In genomic region chr5:64174429-64174935, GRCm38 (mm10) we compare ENCODE assay signal across 25 mouse cellular contexts. TPM values are rescaled to one million over a fixed set of nuclear protein-coding genes. Genes with fewer than 3 reads are reported as not detected.
DNase-seq lines count a peak whose midpoint lies in the region; ATAC-seq and TF ChIP-seq lines count a peak whose summit lies in the region.
"Had no signal": no experiment of that assay in that cellular context is flagged by ENCODE, and none has a peak within 500 bp of the region (broad histone marks: within the 10 kb centered on the region; RNA-seq: fewer than 3 reads in every experiment).

No protein-coding gene starts in this region.

- H3K4me2 ChIP-seq in neural tube, embryonic 15.5 days = no peak overlapping the region
- H3K4me2 ChIP-seq: embryonic facial prominence, embryonic 13.5 days; forebrain, embryonic 13.5 days; heart, embryonic 13.5 days; hindbrain, embryonic 12.5 days; hindbrain, embryonic 15.5 days had no signal

- no peak for TF ChIP-seq POLR2A in embryonic fibroblast, embryonic 13.5 days (IDR thresholded peaks at IDR 0.05; ENCODE audit: low read depth, low read length)

- H3K27ac ChIP-seq in gastrocnemius, adult 2 months = peak overlapping the region; percentile 48; the same call in 1 of the 2 replicates
- peak overlapping the region; percentile 96 for H3K27ac ChIP-seq in embryonic fibroblast, embryonic 13.5 days (ENCODE audit: insufficient read depth, low read length)
- no peak overlapping the region for H3K27ac ChIP-seq in embryonic facial prominence, embryonic 10.5 days (replicated peaks)
- H3K27ac ChIP-seq in neural tube, embryonic 15.5 days (replicated peaks) = no peak overlapping the region
- H3K27ac ChIP-seq: embryonic facial prominence, embryonic 13.5 days; forebrain, embryonic 10.5 days; forebrain, embryonic 13.5 days; heart, embryonic 13.5 days; hindbrain, embryonic 12.5 days; hindbrain, embryonic 15.5 days had no signal

- peaks cover 16% of the 10 kb centered on the region for H3K4me1 ChIP-seq in embryonic fibroblast, embryonic 13.5 days (ENCODE audit: control insufficient read depth, insufficient read depth, low read length)
- peaks cover 6% of the 10 kb centered on the region; the same call in 1 of the 2 replicates for H3K4me1 ChIP-seq in embryonic facial prominence, embryonic 10.5 days
- H3K4me1 ChIP-seq in neural tube, embryonic 15.5 days = 0 out of 2 replicates have a peak, but pooled peaks cover 3% of the 10 kb centered on the region
- H3K4me1 ChIP-seq: forebrain, embryonic 10.5 days; forebrain, embryonic 13.5 days; hindbrain, embryonic 12.5 days; hindbrain, embryonic 15.5 days had no signal

- no peak overlapping the region for H3K9ac ChIP-seq in neural tube, embryonic 15.5 days (replicated peaks)
- H3K9ac ChIP-seq: embryonic facial prominence, embryonic 13.5 days; forebrain, embryonic 13.5 days; heart, embryonic 13.5 days; hindbrain, embryonic 12.5 days; hindbrain, embryonic 15.5 days had no signal

- no peaks in the 10 kb centered on the region for H3K36me3 ChIP-seq in embryonic facial prominence, embryonic 10.5 days (replicated peaks)
- no peaks in the 10 kb centered on the region for H3K36me3 ChIP-seq in neural tube, embryonic 15.5 days
- H3K36me3 ChIP-seq: embryonic facial prominence, embryonic 13.5 days; forebrain, embryonic 10.5 days; hindbrain, embryonic 12.5 days; hindbrain, embryonic 15.5 days had no signal

- no peak overlapping the region for H3K4me3 ChIP-seq in gastrocnemius, adult 2 months
- no peak overlapping the region for H3K4me3 ChIP-seq in embryonic fibroblast, embryonic 13.5 days (ENCODE audit: insufficient read depth, low read length)
- no peak overlapping the region for H3K4me3 ChIP-seq in embryonic facial prominence, embryonic 10.5 days
- H3K4me3 ChIP-seq in neural tube, embryonic 15.5 days (replicated peaks) = no peak overlapping the region
- H3K4me3 ChIP-seq: embryonic facial prominence, embryonic 13.5 days; forebrain, embryonic 10.5 days; forebrain, embryonic 13.5 days; heart, embryonic 13.5 days; hindbrain, embryonic 12.5 days; hindbrain, embryonic 15.5 days had no signal

- intact Hi-C loops in gastrocnemius, adult 2 months (cut with DNase I) = no loop called here

- TF ChIP-seq CTCF in gastrocnemius, adult 2 months (IDR thresholded peaks at IDR 0.05) = no peak
- TF ChIP-seq CTCF in embryonic fibroblast, embryonic 13.5 days (IDR thresholded peaks at IDR 0.05; ENCODE audit: borderline replicate concordance, insufficient read depth, low read length) = no peak

- WGBS in embryonic facial prominence, embryonic 10.5 days = 71% methylated on average over 5 of the region's 5 CpGs
- 82% methylated on average over 5 of the region's 5 CpGs for WGBS in neural tube, embryonic 15.5 days

- no peaks in the 10 kb centered on the region for H3K9me3 ChIP-seq in embryonic facial prominence, embryonic 10.5 days
- no peaks in the 10 kb centered on the region for H3K9me3 ChIP-seq in neural tube, embryonic 15.5 days (replicated peaks)
- H3K9me3 ChIP-seq: embryonic facial prominence, embryonic 13.5 days; forebrain, embryonic 10.5 days; forebrain, embryonic 13.5 days; heart, embryonic 13.5 days; hindbrain, embryonic 12.5 days; hindbrain, embryonic 15.5 days had no signal

- DNase-seq in gastrocnemius, adult 2 months = no peak
- no peak for DNase-seq in gastrocnemius, postnatal 10 days
- DNase-seq in 3134 (ENCODE audit: extremely low read depth, insufficient read length, low spot score) = peak; percentile 54
- peak; percentile 15 for DNase-seq in NIH3T3 (ENCODE audit: low read depth)
- no peak for DNase-seq in MN1 (ENCODE audit: low spot score)
- DNase-seq in embryonic facial prominence, embryonic 10.5 days (ENCODE audit: low spot score) = no peak
- DNase-seq: adrenal gland, adult 8-10 months; adrenal gland, postnatal 25 days; cerebellum, adult 18-20 months; cerebellum, adult 9-11 months; cerebellum, postnatal 25 days; gastrocnemius, postnatal 25 days; heart, adult 18-20 months had no signal

- no peak for ATAC-seq in neural tube, embryonic 15.5 days (ENCODE audit: low FRiP score)
- ATAC-seq: activated CD4-positive, CD25-positive, alpha-beta regulatory T cell, adult 4 months; CD4-positive, CD25-positive, alpha-beta regulatory T cell, adult 4 months; forebrain, embryonic 13.5 days; forebrain, embryonic 16.5 days; intestine, postnatal 0 days had no signal

- no peaks in the 10 kb centered on the region for H3K27me3 ChIP-seq in embryonic facial prominence, embryonic 10.5 days (replicated peaks; ENCODE audit: low read depth, poor library complexity, severe bottlenecking)
- H3K27me3 ChIP-seq in neural tube, embryonic 15.5 days (replicated peaks) = no peaks in the 10 kb centered on the region
- H3K27me3 ChIP-seq: embryonic facial prominence, embryonic 13.5 days; forebrain, embryonic 13.5 days; heart, embryonic 13.5 days; hindbrain, embryonic 12.5 days; hindbrain, embryonic 15.5 days had no signal

RNA-seq across cellular contexts. Expression of gene Tbc1d1, which starts 18.4 kb away (rescaled TPM):
- 10 to 100 TPM; 46.4 to 46.9 TPM for total RNA-seq in gastrocnemius, adult 2 months (2021)
- 10 to 100 TPM; 35.5 to 36.8 TPM for total RNA-seq in gastrocnemius, postnatal 10 days (2021)
- polyA plus RNA-seq in embryonic fibroblast, embryonic 13.5 days (2011; ENCODE audit: insufficient read length, low read depth, missing spikeins) = 37.9 and 47.1 TPM in 2 replicates
- 32.9 TPM in 2 replicates for polyA plus RNA-seq in embryonic facial prominence, embryonic 10.5 days (2016; fragmentation: Nextera tagmentation; extraction: Ambion mirVana)
- 13.5 and 17.0 TPM in 2 replicates for polyA plus RNA-seq in neural tube, embryonic 15.5 days (2015; fragmentation: Nextera tagmentation; extraction: Ambion mirVana)

Comparison
In these comparisons a context has a peak if more than half of its experiments do, and no peak if none do; other contexts are left out.
1. DNase-seq: peak in 3134 (single experiment) and NIH3T3 (single experiment); none in gastrocnemius, adult 2 months (single experiment), gastrocnemius, postnatal 10 days (single experiment), MN1 (single experiment) and embryonic facial prominence, embryonic 10.5 days (single experiment).
2. H3K27ac ChIP-seq: peak in gastrocnemius, adult 2 months (single experiment) and embryonic fibroblast, embryonic 13.5 days (single experiment); none in embryonic facial prominence, embryonic 10.5 days (single experiment) and neural tube, embryonic 15.5 days (single experiment).